Mouse (Mus musculus): ENCODE measurements around the gene Olfr1393. TPM values are rescaled to one million over a fixed set of nuclear protein-coding genes. Genes with fewer than 3 reads are reported as not detected.
"Not testable (repeated sequence)": the region's sequence is repeated elsewhere in the genome, so short reads cannot be mapped to it uniquely, and the experiment has no call there.

Olfr1393 gene
- polyA plus RNA-seq, 1 experiment from 2014 or later: not detected

DNA sequence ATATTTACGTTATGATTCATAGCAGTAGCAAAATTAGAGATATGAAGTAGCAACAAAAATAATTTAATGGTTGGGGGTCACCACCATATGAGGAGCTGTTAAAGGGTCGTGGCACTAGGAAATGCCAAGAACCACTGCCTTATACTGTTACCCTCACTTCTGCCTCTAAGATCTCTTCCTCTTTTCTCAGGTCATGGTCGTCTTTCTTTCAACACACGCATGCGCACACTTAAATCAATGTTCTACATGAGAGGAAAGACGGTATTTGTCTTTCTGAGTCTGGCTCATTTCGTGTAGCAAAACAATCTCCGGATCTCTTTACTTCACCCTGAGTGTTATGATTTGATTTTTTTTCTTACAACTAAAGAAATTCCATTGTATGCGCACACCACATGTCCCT lies 8.3 kb upstream of the Olfr1393 start:
- Histone ChIP-seq H3K27me3 (ENCODE audit: control insufficient read depth, insufficient read depth, low read depth, low read length) (no peaks in the 10 kb centered on the region), H3K36me3 (ENCODE audit: control insufficient read depth, insufficient read depth, low read length) (no peaks in the 10 kb centered on the region), H3K4me2 (ENCODE audit: low read length) (no peak overlapping the region), H3K9ac (ENCODE audit: low read depth, low read length) (no peak overlapping the region), H3K4me1 (ENCODE audit: control insufficient read depth, insufficient read depth, low read length) (peaks cover 4% of the 10 kb centered on the region; the same call in 1 of the 2 replicates), H3K27ac (ENCODE audit: low read length) (no peak overlapping the region), H3K9me3 (replicated peaks; ENCODE audit: control insufficient read depth, low read length, poor library complexity, severe bottlenecking) (no peaks in the 10 kb centered on the region), H3K4me3 (ENCODE audit: low read depth, low read length) (no peak overlapping the region)
- WGBS: 96% methylated on average over 9 of the region's 9 CpGs
- ATAC-seq: no peak

DNA sequence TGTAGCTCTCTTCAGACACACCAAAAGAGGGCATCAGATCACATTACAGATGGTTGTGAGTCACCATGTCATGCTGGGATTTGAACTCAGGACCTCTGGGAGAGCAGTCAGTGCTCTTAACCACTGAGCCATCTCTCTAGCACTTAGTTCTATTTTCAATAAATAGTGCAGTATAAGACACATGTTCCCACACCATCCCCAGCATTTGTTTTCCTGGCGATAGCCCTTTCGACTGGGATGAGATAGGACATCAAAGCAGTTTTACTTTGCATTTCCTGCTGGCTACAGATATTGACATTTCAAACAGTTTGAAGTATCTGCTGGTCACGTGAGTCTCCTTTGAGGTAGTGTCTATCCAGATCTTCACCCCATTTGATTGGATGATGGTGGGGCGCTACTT lies 7.7 kb upstream of the Olfr1393 start:
- 90% methylated on average over 4 of the region's 4 CpGs for WGBS

GRCm38 (mm10) chr11:49271334-49271733 lies 6.8 kb upstream of the Olfr1393 start:
- WGBS: 22% methylated on average over 7 of the region's 7 CpGs
- H3K4me1 ChIP-seq (ENCODE audit: control insufficient read depth, insufficient read depth, low read length): peaks cover 4% of the 10 kb centered on the region; the same call in 1 of the 2 replicates
- H3K27ac ChIP-seq (ENCODE audit: low read length): no peak overlapping the region
- ATAC-seq: no peak
- H3K4me2 ChIP-seq (ENCODE audit: low read length): no peak overlapping the region
- H3K9me3 ChIP-seq (replicated peaks; ENCODE audit: control insufficient read depth, low read length, poor library complexity, severe bottlenecking): no peaks in the 10 kb centered on the region
- H3K36me3 ChIP-seq (ENCODE audit: control insufficient read depth, insufficient read depth, low read length): no peaks in the 10 kb centered on the region
- no peak overlapping the region for H3K9ac ChIP-seq (ENCODE audit: low read depth, low read length)
- H3K27me3 ChIP-seq (ENCODE audit: control insufficient read depth, insufficient read depth, low read depth, low read length): no peaks in the 10 kb centered on the region
- no peak overlapping the region for H3K4me3 ChIP-seq (ENCODE audit: low read depth, low read length)

More for the DNA sequence above, 7.7 kb upstream of the Olfr1393 start:
- Histone ChIP-seq H3K36me3 (ENCODE audit: control insufficient read depth, insufficient read depth, low read length) (no peaks in the 10 kb centered on the region), H3K4me1 (ENCODE audit: control insufficient read depth, insufficient read depth, low read length) (peaks cover 4% of the 10 kb centered on the region; the same call in 1 of the 2 replicates), H3K4me3 (ENCODE audit: low read depth, low read length) (no peak overlapping the region), H3K9me3 (replicated peaks; ENCODE audit: control insufficient read depth, low read length, poor library complexity, severe bottlenecking) (no peaks in the 10 kb centered on the region), H3K4me2 (ENCODE audit: low read length) (no peak overlapping the region), H3K9ac (ENCODE audit: low read depth, low read length) (no peak overlapping the region), H3K27ac (ENCODE audit: low read length) (no peak overlapping the region), H3K27me3 (ENCODE audit: control insufficient read depth, insufficient read depth, low read depth, low read length) (no peaks in the 10 kb centered on the region)
- ATAC-seq: no peak

DNA sequence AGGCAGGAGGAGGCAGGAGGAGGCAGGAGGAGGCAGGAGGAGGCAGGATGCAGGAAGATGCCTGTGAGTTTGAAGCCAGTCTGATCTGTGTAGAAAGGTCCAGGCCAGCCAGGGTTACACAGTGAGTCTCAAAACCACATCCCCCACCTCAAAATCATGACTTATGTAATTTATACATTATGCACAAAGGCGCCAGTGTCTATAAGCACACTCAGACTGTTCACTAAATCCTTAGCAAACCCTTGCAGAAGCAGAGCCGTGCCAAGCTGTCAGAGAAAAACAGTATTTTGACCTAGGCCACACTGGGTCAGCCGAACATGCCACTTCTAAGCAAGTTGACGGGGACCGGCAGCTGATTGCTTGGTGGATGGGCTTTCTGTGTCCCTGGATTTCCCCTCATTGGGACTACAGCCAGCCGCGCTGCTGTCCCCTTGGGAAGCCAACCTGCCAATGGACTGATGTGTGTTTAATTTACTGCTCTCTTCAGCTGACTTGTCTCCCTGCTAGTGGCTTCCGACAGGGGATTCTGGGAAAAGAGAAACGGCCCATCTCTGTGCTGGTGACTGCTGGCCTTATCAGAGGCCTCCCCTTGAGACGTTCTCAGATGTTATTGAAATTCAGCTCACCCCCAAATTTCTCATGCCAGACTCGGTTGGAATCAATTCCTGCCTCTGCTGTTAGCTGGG lies 4.1 kb upstream of the Olfr1393 start:
- WGBS: 51% methylated on average over 11 of the region's 11 CpGs
- no peaks in the 10 kb centered on the region for H3K9me3 ChIP-seq (replicated peaks; ENCODE audit: control insufficient read depth, low read length, poor library complexity, severe bottlenecking)
- no peaks in the 10 kb centered on the region for H3K36me3 ChIP-seq (ENCODE audit: control insufficient read depth, insufficient read depth, low read length)
- no peak overlapping the region for H3K27ac ChIP-seq (ENCODE audit: low read length)
- peak overlapping the region; percentile 15; the same call in 1 of the 2 replicates for H3K9ac ChIP-seq (ENCODE audit: low read depth, low read length)
- ATAC-seq: peak; percentile 56; the same call in 1 of the 2 replicates
- no peak overlapping the region for H3K4me2 ChIP-seq (ENCODE audit: low read length)
- H3K4me1 ChIP-seq (ENCODE audit: control insufficient read depth, insufficient read depth, low read length): peaks cover 4% of the 10 kb centered on the region; the same call in 1 of the 2 replicates
- H3K27me3 ChIP-seq (ENCODE audit: control insufficient read depth, insufficient read depth, low read depth, low read length): no peaks in the 10 kb centered on the region
- H3K4me3 ChIP-seq (ENCODE audit: low read depth, low read length): no peak overlapping the region

GRCm38 (mm10) chr11:49284982-49285381 lies 6.9 kb downstream of the Olfr1393 start, which contains the start of gene Olfr1392:
TSS of gene Olfr1392 (plus strand) at chr11:49285282.
- not testable (repeated sequence) for H3K27ac ChIP-seq (ENCODE audit: low read length); H3K9ac ChIP-seq (ENCODE audit: low read depth, low read length); H3K36me3 ChIP-seq (ENCODE audit: control insufficient read depth, insufficient read depth, low read length); H3K27me3 ChIP-seq (ENCODE audit: control insufficient read depth, insufficient read depth, low read depth, low read length); H3K4me3 ChIP-seq (ENCODE audit: low read depth, low read length); H3K9me3 ChIP-seq (replicated peaks; ENCODE audit: control insufficient read depth, low read length, poor library complexity, severe bottlenecking); H3K4me2 ChIP-seq (ENCODE audit: low read length); H3K4me1 ChIP-seq (ENCODE audit: control insufficient read depth, insufficient read depth, low read length); ATAC-seq
- WGBS: 72% methylated on average over 1 of the region's 1 CpGs

- no peak overlapping the region for H3K4me3 ChIP-seq (ENCODE audit: low read depth, low read length)
- no peak overlapping the region for H3K27ac ChIP-seq (ENCODE audit: low read length)
- no peak for ATAC-seq
- H3K36me3 ChIP-seq (ENCODE audit: control insufficient read depth, insufficient read depth, low read length): no peaks in the 10 kb centered on the region
- H3K4me2 ChIP-seq (ENCODE audit: low read length): no peak overlapping the region
- H3K4me1 ChIP-seq (ENCODE audit: control insufficient read depth, insufficient read depth, low read length): no peaks in the 10 kb centered on the region
- no peak overlapping the region for H3K9ac ChIP-seq (ENCODE audit: low read depth, low read length)
- no peaks in the 10 kb centered on the region for H3K27me3 ChIP-seq (ENCODE audit: control insufficient read depth, insufficient read depth, low read depth, low read length)
- 87% methylated on average over 2 of the region's 2 CpGs for WGBS
- H3K9me3 ChIP-seq (replicated peaks; ENCODE audit: control insufficient read depth, low read length, poor library complexity, severe bottlenecking): no peaks in the 10 kb centered on the region
Measured at GRCm38 (mm10) chr11:49287251-49287650, 9.1 kb downstream of the Olfr1393 start.

GRCm38 (mm10) chr11:49292777-49293176 lies 14.7 kb downstream of the Olfr1393 start:
- no peak overlapping the region for H3K4me2 ChIP-seq (ENCODE audit: low read length)
- no peak for ATAC-seq
- no peak overlapping the region for H3K4me3 ChIP-seq (ENCODE audit: low read depth, low read length)
- H3K4me1 ChIP-seq (ENCODE audit: control insufficient read depth, insufficient read depth, low read length): no peaks in the 10 kb centered on the region
- H3K9me3 ChIP-seq (replicated peaks; ENCODE audit: control insufficient read depth, low read length, poor library complexity, severe bottlenecking): no peaks in the 10 kb centered on the region
- H3K27me3 ChIP-seq (ENCODE audit: control insufficient read depth, insufficient read depth, low read depth, low read length): no peaks in the 10 kb centered on the region
- H3K27ac ChIP-seq (ENCODE audit: low read length): no peak overlapping the region
- WGBS: 45% methylated on average over 3 of the region's 3 CpGs
- H3K36me3 ChIP-seq (ENCODE audit: control insufficient read depth, insufficient read depth, low read length): no peaks in the 10 kb centered on the region
- no peak overlapping the region for H3K9ac ChIP-seq (ENCODE audit: low read depth, low read length)

GRCm38 (mm10) chr11:49304441-49304840 lies 26.3 kb downstream of the Olfr1393 start, which contains the start of gene Olfr10:
TSS of gene Olfr10 (plus strand) at chr11:49304741.
- no peaks in the 10 kb centered on the region for H3K4me1 ChIP-seq (ENCODE audit: control insufficient read depth, insufficient read depth, low read length)
- H3K9me3 ChIP-seq (replicated peaks; ENCODE audit: control insufficient read depth, low read length, poor library complexity, severe bottlenecking): no peaks in the 10 kb centered on the region
- H3K27me3 ChIP-seq (ENCODE audit: control insufficient read depth, insufficient read depth, low read depth, low read length): no peaks in the 10 kb centered on the region
- no peak within 1 kb of the TSS for H3K27ac ChIP-seq (ENCODE audit: low read length)
- no peak for ATAC-seq
- H3K4me3 ChIP-seq (ENCODE audit: low read depth, low read length): no peak within 1 kb of the TSS
- H3K9ac ChIP-seq (ENCODE audit: low read depth, low read length): no peak within 1 kb of the TSS
- H3K36me3 ChIP-seq (ENCODE audit: control insufficient read depth, insufficient read depth, low read length): no peaks in the 10 kb centered on the region
- no peak within 1 kb of the TSS for H3K4me2 ChIP-seq (ENCODE audit: low read length)

GRCm38 (mm10) chr11:49308547-49308946 lies 30.4 kb downstream of the Olfr1393 start:
- H3K9me3 ChIP-seq (replicated peaks; ENCODE audit: control insufficient read depth, low read length, poor library complexity, severe bottlenecking); H3K27ac ChIP-seq (ENCODE audit: low read length); H3K27me3 ChIP-seq (ENCODE audit: control insufficient read depth, insufficient read depth, low read depth, low read length); H3K4me3 ChIP-seq (ENCODE audit: low read depth, low read length); H3K9ac ChIP-seq (ENCODE audit: low read depth, low read length); H3K4me2 ChIP-seq (ENCODE audit: low read length); H3K4me1 ChIP-seq (ENCODE audit: control insufficient read depth, insufficient read depth, low read length); ATAC-seq; H3K36me3 ChIP-seq (ENCODE audit: control insufficient read depth, insufficient read depth, low read length): not testable (repeated sequence)
- WGBS: 96% methylated on average over 5 of the region's 5 CpGs

All from midbrain, embryonic 16.5 days (tissue).